Mouse (Mus musculus): ENCODE data around the gene Cadm1.

Cadm1 gene

DNA sequence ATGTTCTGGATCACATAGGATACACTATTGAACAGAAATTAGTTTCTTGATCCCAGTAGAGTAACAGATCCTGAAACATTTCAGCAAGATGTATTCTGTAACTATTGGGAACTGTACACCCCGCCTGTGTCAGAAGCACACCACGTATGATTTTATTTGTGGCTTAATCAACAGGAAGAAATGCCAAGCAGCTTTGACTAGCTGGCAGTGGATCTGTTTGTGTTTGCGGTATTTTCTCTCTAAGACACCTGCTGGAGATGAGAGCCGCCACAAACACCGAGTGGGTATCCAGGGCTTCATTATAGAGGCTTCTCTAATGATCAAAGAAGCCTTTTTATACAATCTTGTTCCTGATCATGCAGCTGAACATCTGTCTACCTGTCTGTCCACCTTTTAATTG lies 204.9 kb downstream of the Cadm1 start:
- in situ Hi-C loops (cut with MboI, MseI) = no loop called here

DNA sequence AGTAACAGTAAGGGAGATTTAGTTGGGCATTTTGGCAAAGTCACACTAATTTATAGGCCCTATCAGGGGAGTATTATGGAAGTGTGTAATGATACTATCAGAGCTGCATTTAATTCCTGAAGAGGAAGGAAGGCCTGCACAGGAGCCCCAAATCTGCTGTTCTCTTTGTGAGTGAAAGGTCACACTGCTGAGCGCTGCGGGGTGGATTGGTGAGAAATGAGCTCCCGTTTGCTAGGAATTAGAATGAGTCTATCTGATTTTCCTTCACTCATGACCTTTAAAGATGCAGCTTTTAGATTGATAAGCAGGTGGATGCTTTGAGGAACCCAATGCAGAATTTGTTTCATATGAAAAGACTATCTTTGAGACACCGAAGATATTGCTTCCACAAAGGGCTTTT lies 208.8 kb downstream of the Cadm1 start:
- in situ Hi-C loops (cut with MboI, MseI) = no loop called here

GRCm38 (mm10) chr9:47739276-47739675 lies 209.3 kb downstream of the Cadm1 start:
- in situ Hi-C loops (cut with MboI, MseI) = no loop called here

- in situ Hi-C loops (cut with MboI, MseI) = no loop called here
These were observed 211.8 kb downstream of the Cadm1 start for GRCm38 (mm10) chr9:47741751-47742150.

DNA sequence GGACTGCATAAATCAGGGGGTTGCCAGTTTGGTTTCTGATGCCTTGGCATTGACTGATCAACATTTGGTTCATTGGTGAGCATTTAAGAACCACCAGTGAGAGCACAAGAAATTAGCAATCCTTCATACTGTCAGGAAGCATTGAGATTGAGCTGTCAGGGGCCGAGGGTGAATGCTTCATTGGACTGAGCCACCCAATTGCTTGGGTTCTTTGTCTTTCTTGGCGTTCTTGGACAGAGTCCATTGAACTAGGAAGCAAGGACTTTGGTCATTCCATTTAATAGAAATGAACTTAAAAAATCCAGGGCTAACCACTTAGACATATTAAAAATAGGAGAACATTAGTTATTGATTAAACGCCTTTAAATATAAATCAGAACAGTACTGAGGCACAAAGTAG lies 214.9 kb downstream of the Cadm1 start:
- in situ Hi-C loops (cut with MboI, MseI) = no loop called here

DNA sequence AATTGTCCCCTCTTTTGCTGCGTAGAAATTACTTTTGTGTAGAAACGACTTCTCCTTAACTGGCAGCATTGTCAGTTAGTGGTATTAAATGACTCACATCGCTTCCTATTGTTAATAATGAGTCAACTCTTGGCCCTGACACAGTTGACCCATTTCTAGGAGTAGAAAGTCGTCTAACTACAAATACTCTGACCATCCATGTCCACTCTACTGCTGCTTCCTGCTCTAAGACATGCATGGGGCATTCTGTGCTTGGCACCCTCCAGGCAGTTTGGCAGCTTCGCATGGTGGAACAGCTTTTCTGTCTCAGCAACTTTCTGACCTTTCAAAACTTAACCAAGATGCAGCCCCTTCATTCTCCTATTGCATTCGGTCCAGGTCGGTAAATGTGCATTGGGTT lies 215.7 kb downstream of the Cadm1 start:
- in situ Hi-C loops (cut with MboI, MseI) = no loop called here

GRCm38 (mm10) chr9:47749160-47749559 lies 219.2 kb downstream of the Cadm1 start:
- in situ Hi-C loops (cut with MboI, MseI) = no loop called here

DNA sequence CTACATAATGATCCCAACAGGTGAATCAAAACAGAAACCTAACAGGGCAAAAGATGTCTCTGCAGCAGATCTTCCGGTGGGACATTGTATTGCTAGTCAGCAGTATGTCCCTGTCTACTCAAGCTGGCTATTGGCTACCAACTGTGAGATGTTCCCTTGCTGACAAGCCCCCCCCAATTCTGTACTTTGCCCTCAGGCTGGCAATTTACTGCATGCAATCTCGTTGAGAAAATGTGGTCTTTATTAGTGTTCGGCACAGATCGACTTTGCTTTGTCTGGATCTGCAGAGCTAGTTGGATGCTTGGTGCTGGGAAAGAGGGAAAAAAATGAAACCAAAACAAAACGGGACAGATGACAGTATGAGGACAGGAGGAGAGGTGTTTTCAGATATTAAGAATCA lies 222.5 kb downstream of the Cadm1 start:
- in situ Hi-C loops (cut with MboI, MseI) = no loop called here

DNA sequence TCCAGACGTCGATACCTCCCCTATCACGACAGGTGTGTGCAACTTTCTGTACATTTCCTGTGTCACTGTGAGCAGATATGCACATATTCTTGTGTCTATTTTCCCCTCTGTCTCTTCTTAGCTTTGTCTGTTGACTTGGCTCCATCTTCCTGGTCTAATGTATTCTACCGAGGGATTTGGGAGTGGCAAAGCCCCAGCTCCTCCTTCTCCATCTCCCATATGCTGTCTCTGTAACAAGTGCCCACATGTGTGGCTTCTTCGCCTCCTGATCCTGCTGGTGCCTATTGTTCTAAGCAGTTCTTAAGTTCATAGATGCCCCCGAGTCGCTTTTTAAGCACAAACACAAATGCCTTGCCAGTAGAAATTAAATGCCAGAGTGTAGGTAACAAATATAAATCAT lies 223.2 kb downstream of the Cadm1 start:
- in situ Hi-C loops (cut with MboI, MseI) = no loop called here

DNA sequence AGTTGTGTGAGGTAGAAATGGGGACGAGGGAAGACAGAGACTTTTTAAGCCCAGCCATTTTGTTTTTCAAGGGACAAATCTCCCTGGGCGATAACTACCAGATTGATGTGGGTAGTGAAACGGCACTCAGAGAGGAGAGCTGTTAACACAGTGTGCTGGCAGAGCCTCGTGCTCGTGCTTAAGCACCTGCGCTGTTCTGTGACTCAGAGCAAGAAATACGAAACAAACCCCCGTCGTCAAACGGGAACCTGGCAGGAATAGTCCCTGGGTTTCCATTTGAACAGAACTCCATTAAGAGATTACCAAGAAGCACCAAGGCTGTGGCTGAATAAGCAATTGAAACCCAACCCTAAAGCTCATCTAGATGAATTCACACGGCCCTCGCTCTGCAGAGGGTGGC lies 225.1 kb downstream of the Cadm1 start:
- in situ Hi-C loops (cut with MboI, MseI) = no loop called here

GRCm38 (mm10) chr9:47757798-47758197 lies 227.8 kb downstream of the Cadm1 start:
- in situ Hi-C loops (cut with MboI, MseI) = no loop called here

- in situ Hi-C loops (cut with MboI, MseI) = no loop called here
These were observed 228.3 kb downstream of the Cadm1 start for GRCm38 (mm10) chr9:47758320-47758719.

DNA sequence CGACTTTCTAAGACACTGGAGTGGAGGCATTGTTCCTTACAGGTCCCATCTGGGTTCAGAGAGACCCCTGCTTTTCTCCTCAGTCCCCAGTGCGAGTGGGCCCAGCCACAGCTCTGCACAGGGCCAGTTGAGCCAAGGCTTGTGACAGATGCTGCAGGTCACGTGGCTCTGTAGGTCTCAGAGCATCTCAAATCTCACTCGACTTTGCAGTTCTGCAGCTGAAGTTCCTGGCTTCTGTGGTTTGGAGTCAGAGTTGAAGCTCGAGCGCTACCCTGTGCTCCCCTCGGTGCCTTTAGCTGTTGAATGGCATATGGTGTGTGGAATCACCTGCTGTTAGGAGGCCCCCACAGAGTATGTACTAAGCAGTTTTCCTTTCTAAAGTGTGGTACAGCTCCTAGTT lies 229.8 kb downstream of the Cadm1 start:
- in situ Hi-C loops (cut with MboI, MseI) = loop anchor here (10.0 kb wide), 1 partner anchor 845 kb away; the partner anchor contains the start of gene Nnmt

GRCm38 (mm10) chr9:47761601-47762000 lies 231.6 kb downstream of the Cadm1 start:
- in situ Hi-C loops (cut with MboI, MseI) = loop anchor here (10.0 kb wide), 1 partner anchor 843 kb away; the partner anchor contains the start of gene Nnmt

DNA sequence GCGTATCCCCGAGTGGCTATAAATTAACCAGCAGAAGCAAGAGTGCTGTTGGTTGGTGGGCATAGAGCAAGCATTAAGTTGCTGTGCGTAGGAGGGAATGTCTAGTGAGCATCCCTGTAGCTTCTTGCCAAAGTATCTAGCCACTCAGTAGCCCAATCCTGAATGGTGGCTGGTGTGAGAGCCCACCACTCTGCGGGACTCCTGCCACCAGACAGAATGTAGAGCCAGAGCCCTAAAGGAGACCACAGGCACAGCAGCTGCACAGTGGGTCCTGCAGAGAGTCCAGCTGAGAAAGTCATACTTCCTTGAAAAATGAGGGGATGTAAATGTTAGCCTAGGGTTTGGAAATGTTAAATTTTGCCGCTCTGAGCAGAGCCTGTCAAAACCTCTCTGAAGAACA lies 232.9 kb downstream of the Cadm1 start:
- in situ Hi-C loops (cut with MboI, MseI) = loop anchor here (10.0 kb wide), 1 partner anchor 842 kb away; the partner anchor contains the start of gene Nnmt

- in situ Hi-C loops (cut with MboI, MseI) = loop anchor here (10.0 kb wide), 1 partner anchor 840 kb away; the partner anchor contains the start of gene Nnmt
These were observed 234.9 kb downstream of the Cadm1 start for GRCm38 (mm10) chr9:47764920-47765319.

GRCm38 (mm10) chr9:47765323-47765722 lies 235.3 kb downstream of the Cadm1 start:
- in situ Hi-C loops (cut with MboI, MseI) = loop anchor here (10.0 kb wide), 1 partner anchor 839 kb away; the partner anchor contains the start of gene Nnmt

GRCm38 (mm10) chr9:47766342-47766741 lies 236.4 kb downstream of the Cadm1 start:
- in situ Hi-C loops (cut with MboI, MseI) = loop anchor here (10.0 kb wide), 1 partner anchor 838 kb away; the partner anchor contains the start of gene Nnmt

DNA sequence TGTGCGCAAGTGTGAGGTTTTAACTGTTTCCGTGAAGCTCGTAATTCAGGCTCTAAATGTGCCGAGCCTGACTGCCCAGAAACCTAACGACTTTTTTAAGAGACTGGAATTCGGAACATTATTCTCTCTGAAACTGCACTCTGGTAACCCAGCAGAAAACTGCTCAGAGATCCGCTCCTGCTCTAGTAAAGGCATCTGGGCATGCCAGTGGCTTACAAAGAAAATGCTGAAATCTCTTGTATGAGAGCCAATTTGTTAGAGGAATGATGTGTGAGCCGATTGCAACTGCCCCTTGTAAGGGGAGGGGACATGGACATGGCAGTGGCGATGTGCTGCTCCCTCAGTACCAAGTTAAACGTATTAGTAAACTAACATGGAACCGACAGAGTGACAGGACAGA lies 240.9 kb downstream of the Cadm1 start:
- in situ Hi-C loops (cut with MboI, MseI) = no loop called here

DNA sequence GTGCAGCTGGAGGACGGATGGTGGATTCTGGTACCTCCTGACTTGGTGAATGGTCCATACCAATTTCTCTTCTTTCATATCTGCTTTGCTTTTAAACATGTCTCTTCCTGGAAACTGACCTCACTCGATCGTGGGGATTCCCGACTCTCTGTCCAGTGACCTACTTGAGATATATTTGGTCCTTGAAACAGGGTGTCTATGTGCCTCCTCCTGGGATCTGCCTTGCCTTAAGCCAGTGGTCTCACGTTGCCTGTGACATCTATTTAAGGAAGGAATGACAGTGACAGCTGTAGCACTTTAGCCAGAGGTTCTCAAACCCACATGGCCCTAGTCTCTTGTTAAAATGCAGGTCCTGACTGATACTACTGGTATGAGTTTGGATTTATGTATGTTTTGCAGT lies 242.0 kb downstream of the Cadm1 start:
- in situ Hi-C loops (cut with MboI, MseI) = no loop called here

GRCm38 (mm10) chr9:47772750-47773149 lies 242.8 kb downstream of the Cadm1 start:
- in situ Hi-C loops (cut with MboI, MseI) = no loop called here

- in situ Hi-C loops (cut with MboI, MseI) = no loop called here
These were observed 247.3 kb downstream of the Cadm1 start for GRCm38 (mm10) chr9:47776941-47777919.

GRCm38 (mm10) chr9:47778438-47778837 lies 248.5 kb downstream of the Cadm1 start:
- in situ Hi-C loops (cut with MboI, MseI) = no loop called here

All from T-helper 2 cell (primary cell).